Mouse (Mus musculus): ENCODE measurements around the gene Pmepa1. TPM values are rescaled to one million over a fixed set of nuclear protein-coding genes. Genes with fewer than 3 reads are reported as not detected.

Gene Pmepa1
- polyA plus RNA-seq, 1 experiment from 2014 or later: 9.8 TPM

DNA sequence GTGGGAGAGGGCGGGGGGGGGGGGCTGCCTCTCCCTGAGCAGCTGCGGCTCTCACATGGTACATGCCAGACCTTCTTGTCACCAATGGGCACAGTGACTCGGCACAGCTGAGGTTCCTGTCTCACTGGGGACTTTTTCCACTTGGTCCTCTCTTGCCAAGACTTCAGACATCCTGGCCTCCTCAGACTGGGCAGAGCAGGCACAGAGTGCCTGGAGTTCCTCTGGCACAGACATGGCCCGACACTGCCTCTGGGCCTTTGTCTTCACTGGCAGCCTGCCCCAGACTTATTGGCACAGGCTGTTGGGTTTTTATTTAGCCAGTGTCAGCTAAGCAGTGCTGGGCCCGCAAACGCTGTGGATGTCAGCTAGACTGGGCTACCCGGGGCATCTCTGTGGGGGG, 18.7 kb downstream of the Pmepa1 start:
- TF ChIP-seq EP300 (IDR thresholded peaks at IDR 0.05): no peak
- no peak for TF ChIP-seq CTCF (IDR thresholded peaks at IDR 0.05)
- Histone ChIP-seq H3K27ac (ENCODE audit: low read length) (peak overlapping the region; percentile 26; the same call in 1 of the 2 replicates), H3K27me3 (replicated peaks; ENCODE audit: insufficient read depth, low read length) (no peaks in the 10 kb centered on the region), H3K36me3 (ENCODE audit: insufficient read depth, low read length) (no peaks in the 10 kb centered on the region), H3K4me2 (replicated peaks; ENCODE audit: low read depth, low read length) (no peak overlapping the region), H3K9me3 (ENCODE audit: low read length) (no peaks in the 10 kb centered on the region), H3K9ac (replicated peaks; ENCODE audit: low read depth) (no peak overlapping the region), H3K4me3 (ENCODE audit: low read depth, low read length) (no peak overlapping the region), H3K4me1 (ENCODE audit: insufficient read depth, low read depth, low read length) (peaks cover 35% of the 10 kb centered on the region; the same call in 1 of the 2 replicates)
- ATAC-seq (peak; percentile 52), DNase-seq (ENCODE audit: low spot score) (peak; percentile 65)
- 17% methylated on average over 7 of the region's 7 CpGs for WGBS

DNA sequence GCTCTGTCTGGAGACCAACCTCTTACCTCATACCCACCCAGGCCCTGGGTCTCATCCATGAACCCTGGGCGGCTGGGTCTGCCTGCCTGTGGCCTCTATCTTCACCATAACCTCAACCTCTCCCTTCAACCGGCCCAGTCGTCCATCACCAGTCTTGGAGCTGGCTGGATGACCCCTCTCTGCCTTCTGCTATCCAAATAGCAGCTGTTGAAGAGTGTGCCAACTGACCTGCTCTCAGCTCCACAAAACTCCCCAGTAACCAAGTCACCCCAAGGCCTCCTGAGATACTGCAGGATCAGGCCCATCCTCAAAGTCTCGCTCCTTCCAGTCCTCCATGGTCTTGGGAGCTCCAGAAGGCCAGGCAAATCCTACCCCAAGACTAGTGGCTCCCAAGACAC, 19.8 kb downstream of the Pmepa1 start:
- DNase-seq (ENCODE audit: low spot score) (no peak), ATAC-seq (no peak)
- Histone ChIP-seq H3K4me1 (ENCODE audit: insufficient read depth, low read depth, low read length) (peaks cover 35% of the 10 kb centered on the region; the same call in 1 of the 2 replicates), H3K4me3 (ENCODE audit: low read depth, low read length) (no peak overlapping the region), H3K36me3 (ENCODE audit: insufficient read depth, low read length) (no peaks in the 10 kb centered on the region), H3K27ac (ENCODE audit: low read length) (no peak overlapping the region), H3K9me3 (ENCODE audit: low read length) (no peaks in the 10 kb centered on the region), H3K4me2 (replicated peaks; ENCODE audit: low read depth, low read length) (no peak overlapping the region), H3K9ac (replicated peaks; ENCODE audit: low read depth) (no peak overlapping the region), H3K27me3 (replicated peaks; ENCODE audit: insufficient read depth, low read length) (no peaks in the 10 kb centered on the region)
- 45% methylated on average over 4 of the region's 4 CpGs for WGBS
- TF ChIP-seq EP300 (IDR thresholded peaks at IDR 0.05) (no peak), CTCF (IDR thresholded peaks at IDR 0.05) (no peak)

DNA sequence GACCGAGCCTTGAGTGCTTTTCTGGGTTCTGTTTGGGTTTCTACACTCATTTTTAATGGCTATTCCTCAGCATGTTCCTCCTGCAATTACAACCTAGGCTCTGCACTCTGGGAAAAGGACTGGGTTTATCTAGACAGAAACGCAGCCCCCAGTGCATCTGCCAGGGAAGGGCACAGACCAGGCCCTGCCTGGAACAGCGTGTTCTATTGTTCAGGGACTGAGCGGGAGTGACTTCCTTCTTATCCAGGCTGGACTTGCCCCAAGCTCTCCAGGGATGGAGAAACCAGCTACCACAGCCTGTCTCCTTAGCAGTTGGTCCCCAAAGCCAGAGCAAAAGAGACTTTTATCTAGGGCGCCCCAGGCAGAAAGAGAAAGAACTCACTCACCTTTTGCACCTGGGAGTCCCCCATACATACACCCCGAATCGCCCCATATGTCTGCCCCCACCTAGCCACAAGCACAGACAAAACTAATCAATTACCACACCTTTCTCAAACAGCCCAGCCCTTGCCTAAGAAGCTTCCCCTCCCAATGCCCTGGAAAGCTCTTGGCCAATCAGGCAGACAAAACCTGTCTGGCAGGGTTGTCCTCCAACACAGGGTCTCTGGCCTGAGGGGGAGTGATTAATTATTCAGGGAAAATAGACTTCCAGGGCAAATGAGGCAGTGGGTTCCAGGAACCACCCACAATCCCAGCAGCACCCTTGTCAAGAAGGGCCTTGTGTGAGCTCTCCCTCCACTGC, 20.4 kb downstream of the Pmepa1 start:
- Histone ChIP-seq H3K4me1 (ENCODE audit: insufficient read depth, low read depth, low read length) (peaks cover 35% of the 10 kb centered on the region; the same call in 1 of the 2 replicates), H3K27ac (ENCODE audit: low read length) (no peak overlapping the region), H3K9me3 (ENCODE audit: low read length) (no peaks in the 10 kb centered on the region), H3K27me3 (replicated peaks; ENCODE audit: insufficient read depth, low read length) (no peaks in the 10 kb centered on the region), H3K4me2 (replicated peaks; ENCODE audit: low read depth, low read length) (no peak overlapping the region), H3K4me3 (ENCODE audit: low read depth, low read length) (no peak overlapping the region), H3K9ac (replicated peaks; ENCODE audit: low read depth) (no peak overlapping the region), H3K36me3 (ENCODE audit: insufficient read depth, low read length) (no peaks in the 10 kb centered on the region)
- ATAC-seq: no peak
- 43% methylated on average over 7 of the region's 7 CpGs for WGBS
- DNase-seq (ENCODE audit: low spot score): no peak
- TF ChIP-seq CTCF (IDR thresholded peaks at IDR 0.05) (no peak), EP300 (IDR thresholded peaks at IDR 0.05) (no peak)

DNA sequence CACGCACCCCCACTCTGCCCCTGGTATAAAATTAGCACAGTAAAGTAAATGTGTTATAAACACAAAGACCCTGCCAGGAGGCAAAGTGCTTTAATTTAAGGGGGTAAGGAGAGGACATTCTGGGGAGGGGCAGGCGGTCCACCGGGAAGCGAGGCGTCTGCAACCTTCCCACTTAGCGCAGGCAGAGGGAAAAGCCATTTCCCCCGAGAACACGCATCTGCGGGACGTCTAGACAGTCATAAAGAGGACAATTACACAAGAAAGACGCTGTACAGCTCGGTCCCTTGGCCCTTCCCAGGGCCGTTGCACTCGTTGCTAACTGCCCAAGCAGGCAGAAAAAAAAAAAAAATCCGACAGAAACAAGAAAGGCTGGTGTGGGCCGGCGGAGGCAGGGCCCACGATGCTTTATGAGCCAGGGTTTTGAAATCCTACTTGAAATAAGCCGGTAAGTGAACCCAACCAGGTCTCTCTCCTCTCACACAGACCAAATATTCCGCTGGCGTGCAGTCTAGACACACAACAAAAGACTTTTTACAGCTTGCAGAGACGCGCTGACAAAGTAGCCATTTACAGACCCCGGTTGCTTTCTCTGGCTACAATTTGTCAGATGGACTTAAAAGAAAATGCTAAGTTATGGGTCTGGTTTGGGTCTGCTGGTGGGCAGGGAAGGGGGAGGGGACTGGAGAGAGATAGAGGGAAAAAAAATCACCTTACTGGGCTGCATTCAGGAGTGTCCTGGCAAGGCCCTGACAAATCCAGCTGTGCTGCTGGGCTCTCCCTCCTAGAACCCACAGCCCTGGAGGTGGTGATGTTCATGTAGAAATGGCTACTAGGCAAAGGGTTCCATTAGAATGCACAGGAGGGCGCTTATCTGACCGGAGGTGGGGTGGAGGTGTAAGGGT, 22.3 kb downstream of the Pmepa1 start:
- ATAC-seq (peak; percentile 6; the same call in 1 of the 2 replicates), DNase-seq (ENCODE audit: low spot score) (peak; percentile 61)
- Histone ChIP-seq H3K27ac (ENCODE audit: low read length) (0 out of 2 replicates have a peak overlapping the region, but pooled peaks have one; percentile 5), H3K27me3 (replicated peaks; ENCODE audit: insufficient read depth, low read length) (no peaks in the 10 kb centered on the region), H3K4me2 (replicated peaks; ENCODE audit: low read depth, low read length) (no peak overlapping the region), H3K36me3 (ENCODE audit: insufficient read depth, low read length) (no peaks in the 10 kb centered on the region), H3K9me3 (ENCODE audit: low read length) (no peaks in the 10 kb centered on the region), H3K9ac (replicated peaks; ENCODE audit: low read depth) (no peak overlapping the region), H3K4me1 (ENCODE audit: insufficient read depth, low read depth, low read length) (peaks cover 42% of the 10 kb centered on the region; the same call in 1 of the 2 replicates), H3K4me3 (ENCODE audit: low read depth, low read length) (no peak overlapping the region)
- 27% methylated on average over 26 of the region's 26 CpGs for WGBS
- TF ChIP-seq CTCF (IDR thresholded peaks at IDR 0.05) (no peak), EP300 (IDR thresholded peaks at IDR 0.05) (no peak)

DNA sequence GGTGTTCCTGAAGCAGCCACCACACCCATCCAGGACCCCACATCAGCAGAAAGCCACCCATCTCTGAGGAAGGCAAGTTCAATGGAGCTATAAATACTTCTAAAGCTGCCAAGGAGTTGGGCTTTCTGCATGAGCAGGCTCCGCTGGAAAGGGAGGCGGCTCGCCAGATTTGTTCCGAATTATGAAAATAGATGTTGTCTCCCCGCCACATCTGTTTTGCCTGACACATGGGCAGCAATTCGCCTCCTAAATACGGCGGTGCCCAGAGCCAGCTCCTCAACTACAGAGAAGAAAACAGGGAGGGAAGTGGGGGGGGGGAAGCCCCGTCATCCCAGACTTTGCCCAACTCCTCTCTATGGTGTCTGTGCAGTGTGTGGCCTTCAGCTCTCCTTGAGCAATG, 24.7 kb downstream of the Pmepa1 start:
- TF ChIP-seq EP300 (IDR thresholded peaks at IDR 0.05) (no peak), CTCF (IDR thresholded peaks at IDR 0.05) (no peak)
- Histone ChIP-seq H3K4me2 (replicated peaks; ENCODE audit: low read depth, low read length) (no peak overlapping the region), H3K36me3 (ENCODE audit: insufficient read depth, low read length) (no peaks in the 10 kb centered on the region), H3K27ac (ENCODE audit: low read length) (no peak overlapping the region), H3K27me3 (replicated peaks; ENCODE audit: insufficient read depth, low read length) (no peaks in the 10 kb centered on the region), H3K4me3 (ENCODE audit: low read depth, low read length) (no peak overlapping the region), H3K9ac (replicated peaks; ENCODE audit: low read depth) (no peak overlapping the region), H3K9me3 (ENCODE audit: low read length) (no peaks in the 10 kb centered on the region), H3K4me1 (ENCODE audit: insufficient read depth, low read depth, low read length) (peaks cover 32% of the 10 kb centered on the region; the same call in 1 of the 2 replicates)
- WGBS: 55% methylated on average over 9 of the region's 9 CpGs
- ATAC-seq (no peak), DNase-seq (ENCODE audit: low spot score) (no peak)

DNA sequence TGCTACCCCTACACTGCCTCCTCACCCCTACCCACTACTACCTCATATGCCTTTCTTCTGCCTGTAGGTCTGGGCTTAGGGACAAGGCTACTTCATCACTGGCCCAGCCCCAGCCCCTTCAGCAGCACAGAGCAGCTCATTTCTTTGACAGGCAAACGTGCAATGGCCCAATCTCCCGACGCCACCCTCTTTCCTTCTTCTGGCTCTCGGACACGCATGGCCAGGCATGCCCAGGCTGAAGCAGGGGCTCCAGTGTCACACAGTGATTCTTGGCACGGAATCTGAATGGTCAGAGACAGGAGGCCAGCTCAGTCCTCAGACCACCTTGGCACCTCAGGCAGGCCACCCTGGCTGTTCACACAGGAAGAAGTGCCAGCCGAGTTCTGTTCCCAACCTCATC, 25.2 kb downstream of the Pmepa1 start:
- H3K4me2 ChIP-seq (replicated peaks; ENCODE audit: low read depth, low read length): no peak overlapping the region
- DNase-seq (ENCODE audit: low spot score): no peak
- no peaks in the 10 kb centered on the region for H3K9me3 ChIP-seq (ENCODE audit: low read length)
- H3K36me3 ChIP-seq (ENCODE audit: insufficient read depth, low read length): no peaks in the 10 kb centered on the region
- 22% methylated on average over 7 of the region's 7 CpGs for WGBS
- H3K9ac ChIP-seq (replicated peaks; ENCODE audit: low read depth): no peak overlapping the region
- H3K27me3 ChIP-seq (replicated peaks; ENCODE audit: insufficient read depth, low read length): no peaks in the 10 kb centered on the region
- H3K4me1 ChIP-seq (ENCODE audit: insufficient read depth, low read depth, low read length): peaks cover 27% of the 10 kb centered on the region; the same call in 1 of the 2 replicates
- no peak for TF ChIP-seq CTCF (IDR thresholded peaks at IDR 0.05)
- TF ChIP-seq EP300 (IDR thresholded peaks at IDR 0.05): no peak
- H3K4me3 ChIP-seq (ENCODE audit: low read depth, low read length): no peak overlapping the region
- peak overlapping the region; percentile 11; the same call in 1 of the 2 replicates for H3K27ac ChIP-seq (ENCODE audit: low read length)
- peak; percentile 17; the same call in 1 of the 2 replicates for ATAC-seq

Data from lung, postnatal 0 days (tissue).